In genomic region chr2:78048030-78048705, GRCm38 (mm10) we compare ENCODE assay signal across 8 mouse cellular contexts.
DNase-seq lines count a peak whose midpoint lies in the region; ATAC-seq lines count a peak whose summit lies in the region.

No protein-coding gene starts in this region.

- intact Hi-C loops in left cerebral cortex, postnatal 14 days (cut with DNase I): loop anchor here (2.0 to 10.0 kb wide), 4 partner anchors 507 to 1453 kb away; partner anchors contain the start of genes Itga4 and Ube2e3

- 0 out of 2 replicates have a peak, but pooled peaks have one; percentile 26 for ATAC-seq in neutrophil, adult 5-6 weeks (ENCODE audit: extremely low read depth, insufficient number of reproducible peaks, low FRiP score, poor library complexity, severe bottlenecking)

- peak; percentile 8 to 42 for DNase-seq in left cerebral cortex, postnatal 14 days (ENCODE audit: low spot score in 2 of 2)
- no peak for DNase-seq in left cerebral cortex, adult 8-10 months (ENCODE audit: low spot score in 2 of 2)
- peak; percentile 63 for DNase-seq in NIH3T3 (ENCODE audit: low read depth)
- DNase-seq in fat pad, adult 2 months (ENCODE audit: extremely low read depth, low read depth, low spot score): peak; percentile 14
- peak; percentile 42 for DNase-seq in layer of hippocampus, adult 9-10 months (ENCODE audit: low spot score)
- DNase-seq in ovary, postnatal 36 days (ENCODE audit: low spot score): no peak
- DNase-seq in adrenal gland, postnatal 10 days: no peak

Comparison
In these comparisons a context has a peak if more than half of its experiments do, and no peak if none do; other contexts are left out.
1. DNase-seq: peak in left cerebral cortex, postnatal 14 days (2 of 2), NIH3T3 (single experiment), fat pad, adult 2 months (single experiment) and layer of hippocampus, adult 9-10 months (single experiment); none in left cerebral cortex, adult 8-10 months (0 of 2), ovary, postnatal 36 days (single experiment) and adrenal gland, postnatal 10 days (single experiment).